Mouse (Mus musculus) heart, postnatal 10 days (tissue): Measurements from ENCODE around the gene Serpina9. TPM values are rescaled to one million over a fixed set of nuclear protein-coding genes. Genes with fewer than 3 reads are reported as not detected.
"Not testable (repeated sequence)": the region's sequence is repeated elsewhere in the genome, so short reads cannot be mapped to it uniquely, and the experiment has no call there.

Experiments used
- DNase-seq, 2 experiments: peaks; one replicate each; pipeline ENCODE4 v3.0.0; 2021
- intact Hi-C: fragments of 180-260 bp; cut with DNase I; formaldehyde crosslinking; loops from one replicate; pipeline ENCODE4 v1.15.1; 2025
- total RNA-seq, 2 experiments: library from RNA; stranded (reverse); gene quantifications; 2 replicates each; pipeline ENCODE4 v1.2.3; 2021

The Serpina9 gene
- total RNA-seq, 2 experiments from 2014 or later, result not detected

DNA sequence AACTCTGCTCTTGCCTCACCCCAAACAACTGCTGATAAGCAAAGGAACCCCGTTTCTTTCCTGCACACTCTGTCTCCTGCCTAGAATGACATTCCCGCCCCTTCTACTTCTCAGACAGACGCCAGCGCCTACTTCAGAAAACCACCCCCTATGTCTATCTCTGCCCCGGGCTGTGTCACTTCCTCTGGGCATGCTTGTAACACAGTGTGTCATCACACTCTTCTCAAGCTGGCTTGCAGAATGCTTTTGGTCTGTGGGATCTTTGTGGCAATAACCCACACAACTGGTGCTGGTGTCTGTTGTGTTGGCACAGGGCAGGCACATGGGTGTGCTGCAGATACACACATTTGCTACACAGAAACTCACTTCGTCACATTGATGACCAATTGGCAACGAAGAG is 20.6 kb downstream of the Serpina9 start:
- DNase-seq, result no peak
- intact Hi-C loops, result no loop called here

DNA sequence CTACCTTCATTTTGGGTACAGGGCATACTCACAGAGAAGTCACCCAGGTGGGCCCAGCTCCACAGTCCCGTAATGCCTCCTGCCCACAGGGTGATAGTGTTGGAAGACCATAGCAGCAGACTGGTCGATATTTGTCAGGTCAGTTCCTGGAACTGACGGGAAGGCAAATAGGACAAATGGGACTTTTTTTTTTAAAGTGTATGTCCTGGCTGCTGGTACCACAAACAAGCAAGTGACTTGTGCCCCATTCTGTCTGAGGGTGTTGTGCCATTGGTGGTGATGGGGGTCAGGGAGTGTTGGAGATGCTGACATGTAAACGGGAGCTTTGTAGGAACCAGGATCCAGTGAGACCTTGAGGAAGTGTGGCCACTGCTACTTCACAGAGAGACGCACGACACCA is 23.7 kb downstream of the Serpina9 start, which contains the start of gene Serpina11:
Gene Serpina11 (minus strand): TSS at position 101 of the 400 bp plus-strand sequence.
- DNase-seq, result no peak
- intact Hi-C loops, result no loop called here

DNA sequence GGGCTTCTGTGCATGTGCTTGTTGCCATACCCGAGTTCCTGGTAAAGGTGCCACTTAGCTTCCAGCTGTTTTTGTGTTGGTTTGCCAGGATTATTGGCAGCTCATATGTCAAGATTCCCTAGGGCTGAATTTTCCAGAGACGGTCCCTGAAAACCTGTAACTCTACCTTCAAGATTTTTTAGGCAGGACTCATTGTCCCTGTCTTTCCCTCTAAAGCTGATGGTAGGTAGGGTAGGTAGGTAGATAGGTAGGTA is 24.1 kb downstream of the Serpina9 start:
- intact Hi-C loops, result no loop called here
- no peak for DNase-seq

DNA sequence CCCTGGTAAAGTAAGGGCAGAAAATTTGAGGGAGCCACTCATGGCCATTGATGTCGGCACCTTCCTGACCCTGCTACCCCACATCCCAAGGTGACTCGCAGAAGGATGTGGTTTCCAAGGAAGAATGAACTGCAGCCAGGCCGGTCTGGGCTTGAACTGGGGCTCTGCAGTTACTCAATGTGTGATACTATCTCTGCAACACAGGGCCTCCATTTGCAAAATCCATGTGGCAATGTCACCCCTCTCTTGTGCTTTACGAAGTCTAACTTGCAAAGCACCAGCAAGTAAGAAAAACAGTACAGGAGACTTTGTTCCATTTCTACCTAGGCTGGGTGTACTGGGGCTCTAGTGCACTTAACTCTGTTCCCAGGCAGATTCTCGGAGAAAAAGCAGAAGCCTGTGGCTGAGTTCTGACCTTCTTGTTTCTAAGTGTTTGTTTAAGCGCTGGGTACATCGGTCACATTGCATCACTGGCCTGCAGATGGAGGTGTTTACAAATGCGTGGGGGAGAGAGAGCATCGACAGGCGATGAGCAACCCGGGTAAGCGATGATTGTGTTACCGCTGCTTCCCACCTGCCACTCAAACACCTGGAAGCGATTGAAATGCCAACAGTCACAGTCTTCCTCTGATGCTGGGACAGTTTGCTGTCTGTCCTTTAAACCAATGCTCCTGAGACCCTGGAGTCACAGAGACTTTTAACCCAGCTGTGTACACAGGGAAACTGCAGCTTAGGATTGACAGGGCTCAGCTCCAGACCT is 24.6 kb downstream of the Serpina9 start:
- DNase-seq, result no peak
- intact Hi-C loops, result no loop called here

DNA sequence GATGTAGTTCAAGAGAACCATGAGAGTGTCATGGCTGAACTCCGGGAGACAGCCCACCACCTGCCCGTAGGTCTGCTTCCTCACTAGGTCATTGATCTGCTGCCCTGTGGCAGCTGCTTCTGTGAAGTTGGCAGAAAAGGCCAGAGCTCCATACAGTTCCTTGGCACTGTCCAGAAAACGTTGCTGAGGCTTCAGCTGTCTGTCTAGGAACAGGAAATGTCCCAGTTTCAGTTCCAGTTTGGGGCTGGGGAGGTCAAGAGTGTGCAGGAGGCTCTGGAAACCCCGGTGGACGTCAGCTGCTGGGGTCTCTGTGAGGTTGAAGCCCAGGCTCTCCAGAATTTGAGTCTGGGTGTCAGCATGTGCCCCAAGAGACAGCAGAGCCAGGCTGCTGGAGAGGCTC is 27.7 kb downstream of the Serpina9 start:
- intact Hi-C loops, result no loop called here

DNA sequence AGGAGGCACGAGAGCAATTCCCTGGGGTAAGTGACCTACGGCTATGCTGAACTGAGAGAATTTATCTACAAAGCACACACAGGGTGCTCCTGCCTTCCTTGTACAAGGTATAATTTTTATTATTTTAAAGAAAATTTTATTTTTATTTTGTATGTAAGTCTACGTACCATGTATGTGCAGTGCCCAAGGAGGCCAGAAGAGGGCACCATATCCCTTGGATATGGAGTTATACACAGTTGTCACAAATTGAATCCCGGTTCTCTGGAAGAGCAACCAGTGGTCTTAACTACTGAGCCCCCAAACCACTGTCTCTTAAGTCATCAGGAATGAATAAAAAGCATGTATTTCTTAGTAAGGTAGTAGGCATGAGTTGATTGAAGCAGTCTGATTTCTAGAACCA is 28.6 kb downstream of the Serpina9 start:
- intact Hi-C loops, result no loop called here
- peak; percentile 37 to 58 for DNase-seq

More for the DNA sequence above, 27.7 kb downstream of the Serpina9 start:
- DNase-seq, result no peak

DNA sequence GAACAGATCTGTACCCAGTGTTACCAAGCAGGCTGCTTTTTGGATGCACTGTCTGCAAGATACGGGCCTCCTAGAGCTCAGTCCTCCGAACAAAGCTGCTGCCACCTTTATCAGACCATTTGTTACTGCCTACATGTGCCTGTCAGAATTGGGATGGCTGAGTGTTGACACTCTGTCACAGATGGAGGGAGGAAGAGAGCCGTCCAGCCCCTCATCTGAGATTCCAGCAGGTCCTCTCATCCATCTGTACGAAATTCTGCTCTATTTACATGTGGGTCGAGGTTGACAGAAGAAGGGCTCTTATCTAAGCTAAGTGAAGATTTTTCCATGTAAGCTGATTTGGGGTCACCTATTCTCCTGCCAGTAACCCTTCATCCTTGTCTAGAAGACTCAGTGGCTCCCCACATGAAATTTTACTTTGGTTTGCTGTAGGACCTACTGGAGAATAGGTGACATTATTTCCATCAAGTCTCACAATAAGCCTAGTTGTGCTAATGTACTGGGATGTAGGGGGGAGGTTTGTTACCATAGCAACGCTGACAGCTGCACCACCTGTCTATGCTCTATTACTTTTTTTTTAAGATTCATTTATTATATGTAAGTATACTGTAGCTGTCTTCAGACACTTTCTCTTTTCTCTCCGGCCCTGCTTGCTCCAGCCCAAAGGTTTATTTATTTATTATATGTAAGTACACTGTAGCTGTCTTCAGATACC is 31.8 kb downstream of the Serpina9 start:
- DNase-seq, result no peak
- intact Hi-C loops, result no loop called here

DNA sequence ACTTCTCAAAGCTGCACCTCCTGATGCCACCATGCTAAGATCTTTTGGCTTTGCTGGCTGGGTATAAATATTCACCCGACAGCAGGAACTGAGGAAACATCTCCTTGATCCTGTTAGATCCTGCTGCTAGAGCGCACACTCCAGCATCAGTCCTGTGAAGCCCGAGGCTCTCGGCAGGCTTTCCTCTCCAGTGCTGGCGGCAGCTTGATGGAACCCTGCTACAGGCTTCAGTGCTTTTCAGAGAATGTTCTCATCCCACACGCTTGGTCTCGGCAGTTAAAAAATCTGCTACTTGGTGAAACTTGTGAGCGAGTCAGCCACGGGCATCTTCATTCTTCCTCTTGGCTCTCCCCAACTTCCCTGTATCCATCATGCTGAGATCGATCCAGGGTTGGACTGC is 35.3 kb downstream of the Serpina9 start:
- intact Hi-C loops, result no loop called here
- DNase-seq, result no peak

DNA sequence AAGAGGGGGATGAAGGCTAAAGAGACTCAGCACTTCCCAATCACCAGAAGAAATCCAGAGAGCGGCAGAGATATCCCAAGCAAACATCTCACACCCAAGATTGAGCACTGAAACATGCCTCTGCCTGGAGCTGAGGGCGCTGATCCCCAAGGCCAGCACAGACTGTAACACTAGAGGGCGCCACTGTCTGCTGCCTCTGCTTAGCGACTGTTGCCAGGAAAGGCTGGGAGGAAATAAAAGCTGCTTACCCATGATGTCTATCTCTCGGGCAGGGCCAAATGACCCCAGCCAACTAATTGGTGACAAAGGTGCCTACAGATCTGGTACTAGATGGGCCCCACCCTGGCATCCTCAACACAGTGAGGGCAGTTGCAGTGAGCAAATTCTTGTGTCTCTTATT is 35.7 kb downstream of the Serpina9 start:
- intact Hi-C loops, result no loop called here
- peak in 1 of 2 experiments; percentile 31 for DNase-seq

DNA sequence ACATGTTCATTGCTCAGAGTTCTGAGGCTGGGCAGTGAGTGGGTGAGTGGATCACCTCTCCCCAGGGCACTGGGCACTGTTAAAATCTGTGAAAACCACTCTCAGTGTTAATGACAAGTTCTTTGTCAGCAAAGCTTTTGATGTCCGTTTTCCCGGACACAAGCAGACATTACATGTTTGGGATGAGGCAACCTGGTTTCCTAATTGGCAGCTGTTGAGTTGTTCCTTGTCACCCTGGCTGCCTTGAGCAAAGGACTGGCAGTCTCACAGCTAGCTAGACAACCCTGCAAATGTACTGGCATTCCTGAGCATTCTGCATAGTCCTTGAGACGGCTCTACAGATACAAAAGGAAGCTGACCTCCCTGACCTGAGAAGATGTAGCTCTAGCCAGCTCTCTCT is 36.5 kb downstream of the Serpina9 start:
- intact Hi-C loops, result no loop called here
- no peak for DNase-seq

DNA sequence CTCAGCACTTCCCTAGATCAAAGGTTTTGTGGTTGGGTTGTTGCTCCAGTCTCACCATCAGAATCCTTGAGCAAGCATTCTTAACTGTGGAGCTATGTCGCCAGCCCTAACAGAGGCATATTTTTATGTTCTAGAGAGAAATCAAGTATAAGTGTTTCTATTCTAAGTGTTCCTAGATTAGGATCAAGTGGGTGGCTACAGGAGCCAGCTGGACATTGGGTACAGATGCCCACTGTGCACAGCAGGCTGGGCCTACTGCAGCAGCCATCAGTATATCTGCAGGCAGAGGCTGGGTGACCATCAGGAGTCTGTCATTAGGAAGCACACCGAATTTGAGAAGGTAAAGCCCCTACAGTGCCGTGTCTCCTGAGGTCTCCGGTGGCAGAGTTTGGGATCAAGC is 42.5 kb downstream of the Serpina9 start:
- no peak for DNase-seq
- intact Hi-C loops, result no loop called here

DNA sequence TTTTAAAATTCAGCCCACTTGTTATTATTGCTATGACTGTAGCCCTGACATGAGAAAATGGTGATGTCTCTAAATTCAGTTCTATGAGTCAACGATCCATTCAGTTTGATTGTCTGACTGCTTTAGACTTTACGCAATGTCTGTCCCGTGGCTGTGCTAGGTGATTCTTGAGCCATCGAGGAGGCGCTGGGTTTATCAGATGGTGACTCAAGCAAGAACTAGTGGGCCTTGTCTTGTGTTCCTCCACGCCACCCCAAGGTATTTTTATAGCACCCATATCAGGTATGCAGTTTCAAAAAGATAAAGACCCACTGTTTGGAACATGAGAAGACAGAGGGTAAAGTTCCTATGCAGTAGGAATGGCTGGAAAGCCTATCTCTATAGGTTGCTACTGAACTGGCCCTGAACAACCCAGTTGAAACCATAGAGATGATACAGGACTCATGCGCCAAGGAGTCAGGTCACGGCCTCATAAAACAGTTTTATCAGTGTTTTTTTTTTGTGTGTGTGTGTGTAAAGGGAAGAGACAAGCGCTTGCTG is 43.9 kb downstream of the Serpina9 start:
- intact Hi-C loops, result no loop called here
- no peak for DNase-seq

DNA sequence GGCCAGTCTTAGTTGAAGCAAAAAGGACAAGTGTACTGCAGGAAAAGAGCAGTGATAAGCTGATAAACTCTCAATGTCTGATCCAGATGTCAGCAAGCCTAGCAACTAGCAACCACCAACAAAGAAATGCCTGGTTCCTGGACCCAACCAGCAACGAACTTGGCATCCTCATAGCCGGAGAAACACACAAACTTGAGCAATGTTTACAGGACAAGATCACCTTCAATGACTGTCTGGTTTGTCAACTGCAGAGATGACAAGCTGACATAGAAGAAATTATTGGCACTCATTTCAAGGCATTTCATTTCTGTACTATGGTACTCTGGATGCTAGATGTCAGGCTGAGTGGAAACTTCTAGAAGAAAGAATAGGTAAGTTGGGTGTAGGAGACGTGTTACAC is 46.8 kb downstream of the Serpina9 start:
- intact Hi-C loops, result no loop called here
- no peak for DNase-seq

DNA sequence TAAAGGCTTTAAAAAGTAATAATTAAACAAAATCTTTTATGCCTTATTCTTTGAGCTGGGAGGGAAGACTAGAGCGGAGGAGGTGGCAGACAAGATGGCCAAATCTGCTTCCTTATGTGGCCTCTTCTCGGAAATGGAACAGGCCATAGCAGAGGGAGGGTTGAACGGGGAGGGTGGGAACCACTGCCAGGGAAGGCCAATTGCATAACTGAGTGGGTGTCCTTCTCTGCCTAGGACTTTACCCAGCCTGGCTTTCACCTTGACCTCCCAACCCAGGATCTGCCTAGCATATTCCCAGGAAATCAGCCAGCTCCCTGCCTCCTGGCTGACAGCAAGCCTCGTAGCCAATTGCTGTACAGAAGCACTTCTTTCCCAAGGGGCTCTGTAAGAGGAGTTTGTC is 50.3 kb downstream of the Serpina9 start:
- DNase-seq, result no peak
- intact Hi-C loops, result no loop called here

DNA sequence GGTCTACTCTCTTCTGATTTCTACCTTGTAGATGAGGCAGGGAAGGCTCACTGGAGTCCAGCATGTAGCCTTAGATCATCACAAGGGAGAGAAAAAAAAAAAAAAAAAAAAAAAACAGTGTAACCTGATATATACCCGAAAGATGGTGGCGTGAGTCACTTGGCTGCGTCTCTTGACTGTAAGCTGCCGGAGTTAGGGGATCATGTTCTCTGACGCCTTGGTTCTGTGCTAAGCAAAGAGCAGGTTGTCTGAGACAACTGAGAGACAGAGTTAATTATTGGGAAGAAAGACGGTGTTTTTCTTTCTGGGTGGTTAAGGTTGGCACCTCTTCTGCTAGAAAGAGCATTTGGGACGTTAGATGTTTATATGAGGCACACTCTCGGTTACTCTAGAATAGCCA is 50.7 kb downstream of the Serpina9 start:
- intact Hi-C loops, result no loop called here
- DNase-seq, result no peak

DNA sequence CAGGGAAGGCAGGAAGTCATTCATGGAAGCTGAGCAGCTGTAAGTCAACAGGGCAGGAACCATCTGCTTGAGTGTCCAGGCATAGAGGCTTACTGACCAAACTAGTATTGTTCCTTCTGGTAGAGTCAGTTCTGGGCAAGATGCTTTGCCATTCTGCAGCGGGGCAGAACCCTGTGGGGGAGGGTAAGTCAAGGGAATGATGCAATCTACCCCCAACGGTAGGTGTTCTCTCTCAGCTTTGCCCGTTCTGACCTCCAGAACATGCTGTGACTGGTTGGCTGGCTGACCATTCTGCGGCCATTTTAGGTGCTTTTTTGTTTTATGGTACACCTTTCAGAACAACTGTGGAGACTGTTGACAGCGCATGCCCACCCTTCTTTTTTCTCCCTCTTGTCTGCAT is 51.2 kb downstream of the Serpina9 start:
- intact Hi-C loops, result no loop called here
- DNase-seq, result no peak

DNA sequence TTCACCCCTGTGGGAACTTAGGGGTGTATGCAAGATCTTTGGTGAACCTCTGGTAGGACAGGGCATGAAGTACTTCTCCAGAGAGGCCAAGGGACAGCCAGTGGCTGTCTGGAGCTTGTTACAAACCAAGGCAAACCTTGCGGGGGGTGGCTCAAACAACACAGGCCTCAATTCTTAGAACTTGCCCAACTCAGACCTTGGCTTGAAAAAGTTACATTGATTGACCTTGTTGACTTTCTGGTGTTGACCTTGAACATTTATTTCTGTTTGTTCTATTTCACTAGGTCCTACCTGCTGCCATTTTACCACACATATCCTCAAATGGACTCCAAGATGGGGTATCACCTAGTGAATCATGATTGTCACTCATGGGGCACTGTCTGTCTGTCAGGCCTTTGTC is 51.8 kb downstream of the Serpina9 start:
- intact Hi-C loops, result no loop called here
- DNase-seq, result no peak

DNA sequence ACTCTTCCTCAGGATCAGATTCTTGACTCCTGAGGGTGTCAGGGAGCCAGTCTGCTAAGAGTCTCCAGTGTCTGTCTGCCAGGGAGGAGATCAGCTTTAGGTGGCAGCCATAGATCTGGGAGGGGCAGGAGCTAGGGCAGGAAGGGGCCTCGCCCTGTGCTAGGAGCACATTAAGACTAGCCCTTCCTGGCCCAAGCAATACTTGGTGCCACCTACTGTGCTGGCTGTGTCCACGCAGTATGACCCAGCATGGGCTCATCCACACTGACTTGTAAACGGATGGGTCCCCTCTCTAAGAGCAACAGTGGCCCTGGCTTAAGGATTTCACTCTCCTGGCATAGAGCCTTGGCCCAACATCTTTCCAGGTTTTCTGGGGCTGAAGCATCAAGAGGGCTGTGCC is 54.8 kb downstream of the Serpina9 start, which contains the start of gene Serpina1e:
Gene Serpina1e (minus strand): TSS at position 178 of the 400 bp plus-strand sequence.
- no peak for DNase-seq
- intact Hi-C loops, result no loop called here

DNA sequence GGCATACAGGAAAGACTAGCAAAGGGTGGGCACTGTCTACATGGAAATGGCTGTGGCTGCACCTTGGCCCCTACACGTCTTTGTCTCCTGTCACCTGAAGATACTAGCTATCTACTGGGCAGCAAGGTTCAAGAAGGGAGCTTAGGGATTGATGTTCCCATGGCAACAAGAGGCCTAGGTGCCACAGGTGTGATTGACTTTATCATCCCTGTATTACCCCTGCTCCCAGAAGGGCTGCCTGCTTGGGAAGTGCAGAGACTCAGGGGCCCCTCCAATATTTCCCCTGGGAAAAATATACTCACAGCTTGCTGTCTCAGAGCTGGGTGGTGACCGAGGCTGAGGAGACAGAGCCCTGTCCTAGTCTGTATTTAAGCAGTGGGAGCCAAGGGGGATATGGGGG is 57.0 kb downstream of the Serpina9 start:
- DNase-seq, intact Hi-C loops: not testable (repeated sequence)

DNA sequence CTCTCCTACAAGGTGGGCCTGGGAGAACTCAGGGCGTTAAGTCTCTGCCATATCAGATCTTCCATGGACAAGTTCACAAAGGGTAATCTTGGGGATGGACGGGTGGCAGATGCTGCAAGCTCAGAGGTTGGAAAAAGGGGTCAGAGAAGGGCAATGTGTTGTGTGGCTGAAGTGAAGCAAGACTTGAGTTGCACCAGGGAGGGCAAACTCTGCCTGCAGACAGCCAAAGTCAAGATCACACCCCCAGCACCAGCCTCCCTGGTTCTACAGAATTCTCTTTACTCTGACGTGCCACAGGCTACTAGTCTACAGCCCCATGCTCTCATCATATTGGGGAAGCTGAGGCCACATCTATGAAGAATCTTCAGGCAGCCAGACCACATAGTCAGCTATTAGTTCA is 60.6 kb downstream of the Serpina9 start:
- intact Hi-C loops, DNase-seq: not testable (repeated sequence)

DNA sequence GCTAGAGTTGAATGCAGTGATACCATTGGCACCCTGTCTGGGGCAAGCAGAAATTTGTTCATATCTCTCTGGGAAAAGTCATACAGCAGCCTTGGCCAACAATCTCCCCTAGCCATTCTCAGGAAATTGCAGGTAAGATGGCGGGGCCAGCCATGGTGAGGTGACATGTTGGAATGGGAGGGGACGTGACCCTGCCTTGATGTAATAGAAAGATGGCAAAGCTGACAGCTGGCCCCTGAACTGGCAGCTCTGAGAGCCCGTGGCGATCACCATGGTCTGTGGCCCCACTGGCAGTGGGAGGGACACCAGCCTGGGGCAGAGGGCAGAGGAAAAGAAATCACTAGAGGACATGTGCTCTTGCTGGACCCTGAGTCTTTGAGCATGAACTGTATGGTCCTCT is 67.3 kb downstream of the Serpina9 start:
- intact Hi-C loops, result no loop called here
- no peak for DNase-seq
